Mouse (Mus musculus) ovary, adult 2 months (tissue): ENCODE results near the gene 9030612E09Rik. TPM values are rescaled to one million over a fixed set of nuclear protein-coding genes. Genes with fewer than 3 reads are reported as not detected.

Experiments used
- polyA plus RNA-seq: library from polyadenylated mRNA; depleted of rRNA; stranded (reverse); fragments of >200 nt; gene quantifications from 2 replicates; pipeline ENCODE4 v1.2.3, GENCODE M21; 2012; rRNA removed

9030612E09Rik gene
- polyA plus RNA-seq = 1.8 and 2.0 TPM in 2 replicates

GRCm38 (mm10) chr10:43174326-43175155 is at the start of gene 9030612E09Rik, which contains the start of gene Sobp:
Gene 9030612E09Rik, plus strand, starts transcription at chr10:43174704.
Gene Sobp, minus strand, starts transcription at chr10:43174530.

GRCm38 (mm10) chr10:43220910-43221625 is 46.6 kb downstream of the 9030612E09Rik start, which contains the start of gene Pdss2:
Gene Pdss2, plus strand, starts transcription at chr10:43221486.

Other genes with a start within 250 kb of the 9030612E09Rik start
- gene Sobp, start 174 bp upstream of the 9030612E09Rik start, polyA plus RNA-seq = 7.3 and 8.3 TPM in 2 replicates
- gene Pdss2, start 46.8 kb downstream of the 9030612E09Rik start, polyA plus RNA-seq = 12.3 and 13.6 TPM in 2 replicates